Mouse (Mus musculus) embryonic facial prominence, embryonic 14.5 days (tissue): ENCODE data around the gene Adamts16. TPM values are rescaled to one million over a fixed set of nuclear protein-coding genes. Genes with fewer than 3 reads are reported as not detected.
"Not testable (repeated sequence)": the region's sequence is repeated elsewhere in the genome, so short reads cannot be mapped to it uniquely, and the experiment has no call there.

Source experiments
- ATAC-seq: fragments of 200-750 bp; cut with Nextera tagmentation; 2 replicates; pipeline ENCODE4 v1.8.0; 2017; ENCODE audit warnings: low read depth, moderate number of reproducible peaks, moderate TSS enrichment
- DNase-seq: peaks from one replicate; pipeline ENCODE4 v3.0.0-alpha.2; 2015; ENCODE audit warnings: low spot score
- H3K27ac ChIP-seq: fragments of 300-500 bp; sonication (generic); replicated peaks from 2 replicates; pipeline ENCODE4 v1.5.1; 2014; ENCODE audit warnings: low read depth, mild to moderate bottlenecking, low read length, moderate library complexity
- H3K27me3 ChIP-seq: fragments of 300-500 bp; sonication (generic); replicated peaks from 2 replicates; pipeline ENCODE4 v1.6.1; 2014; ENCODE audit warnings: low read length; ENCODE audit not compliant: control insufficient read depth, insufficient read depth
- H3K36me3 ChIP-seq: fragments of 300-500 bp; sonication (generic); 2 replicates; pipeline ENCODE4 v1.6.1; 2014; ENCODE audit warnings: low read length, mixed read lengths; ENCODE audit not compliant: control insufficient read depth, insufficient read depth
- H3K4me1 ChIP-seq: fragments of 300-500 bp; sonication (generic); 2 replicates; pipeline ENCODE4 v1.6.1; 2014; ENCODE audit warnings: antibody characterized with exemption, low read length; ENCODE audit not compliant: control insufficient read depth, insufficient read depth
- H3K4me2 ChIP-seq: fragments of 300-500 bp; sonication (generic); 2 replicates; pipeline ENCODE4 v1.6.1; 2014; ENCODE audit warnings: low read depth, mild to moderate bottlenecking, low read length, moderate library complexity, mixed read lengths
- H3K4me3 ChIP-seq: fragments of 300-500 bp; sonication (generic); 2 replicates; pipeline ENCODE4 v1.5.1; 2014; ENCODE audit warnings: low read depth, mild to moderate bottlenecking, low read length
- H3K9ac ChIP-seq: fragments of 300-500 bp; sonication (generic); 2 replicates; pipeline ENCODE4 v1.6.1; 2014; ENCODE audit warnings: low read depth, mild to moderate bottlenecking, low read length, moderate library complexity, mixed read lengths
- H3K9me3 ChIP-seq: fragments of 300-500 bp; sonication (generic); 2 replicates; pipeline ENCODE4 v1.6.1; 2016; ENCODE audit warnings: low read length; ENCODE audit not compliant: control insufficient read depth
- WGBS: fragments of 180-500 bp; shearing (Covaris S2); extraction: QIAGEN DNeasy Blood & Tissue Kit; methylation state at CpG from one replicate; pipeline ENCODE4 v1.1.7; 2014; 5-methylcytosine and 5-hydroxymethylcytosine counted together
- polyA plus RNA-seq: library from polyadenylated mRNA; unstranded; fragments of >200 nt; fragmentation: Nextera tagmentation; extraction: Ambion mirVana; gene quantifications from 2 replicates; pipeline ENCODE4 v1.2.1, GENCODE M21; 2014

The Adamts16 gene
- polyA plus RNA-seq = 1.9 and 2.5 TPM in 2 replicates

GRCm38 (mm10) chr13:70841421-70841904 is at the start of gene Adamts16:
Gene Adamts16, minus strand, starts transcription at chr13:70841811.
- peak; percentile 9; the same call in 1 of the 2 replicates for ATAC-seq
- peak within 1 kb of the TSS; percentile 40; the same call in 1 of the 2 replicates for H3K9ac ChIP-seq
- 2% methylated on average over 16 of the region's 18 CpGs for WGBS

GRCm38 (mm10) chr13:70887136-70887535 is 45.5 kb upstream of the Adamts16 start:
- Histone ChIP-seq H3K9me3 (no peaks in the 10 kb centered on the region), H3K4me3 (no peak overlapping the region), H3K4me1 (peaks cover 12% of the 10 kb centered on the region; the same call in 1 of the 2 replicates), H3K4me2 (no peak overlapping the region), H3K27me3 (no peaks in the 10 kb centered on the region), H3K36me3 (no peaks in the 10 kb centered on the region), H3K27ac (no peak overlapping the region), H3K9ac (no peak overlapping the region)
- 85% methylated on average over 1 of the region's 1 CpGs for WGBS
- ATAC-seq = no peak
- DNase-seq = no peak

More at GRCm38 (mm10) chr13:70841421-70841904, at the start of gene Adamts16:
- Histone ChIP-seq H3K4me3 (peak within 1 kb of the TSS; percentile 28), H3K4me1 (no peaks in the 10 kb centered on the region), H3K4me2 (peak within 1 kb of the TSS; percentile 49), H3K27me3 (peaks cover 31% of the 10 kb centered on the region), H3K36me3 (no peaks in the 10 kb centered on the region), H3K9me3 (no peaks in the 10 kb centered on the region), H3K27ac (no peak within 1 kb of the TSS)
- DNase-seq = no peak

- 83% methylated on average over 2 of the region's 2 CpGs for WGBS
- ATAC-seq = no peak
- Histone ChIP-seq H3K36me3 (no peaks in the 10 kb centered on the region), H3K4me2 (no peak overlapping the region), H3K4me3 (no peak overlapping the region), H3K27me3 (no peaks in the 10 kb centered on the region), H3K9me3 (no peaks in the 10 kb centered on the region), H3K27ac (no peak overlapping the region), H3K4me1 (peaks cover 12% of the 10 kb centered on the region; the same call in 1 of the 2 replicates), H3K9ac (no peak overlapping the region)
- no peak for DNase-seq
These were observed 43.4 kb upstream of the Adamts16 start for GRCm38 (mm10) chr13:70885006-70885405.

GRCm38 (mm10) chr13:70883891-70884890 is 42.6 kb upstream of the Adamts16 start:
- H3K27ac ChIP-seq = peak overlapping the region; percentile 19; the same call in 1 of the 2 replicates
- peak; percentile 88 for DNase-seq
- H3K9ac ChIP-seq = no peak overlapping the region
- ATAC-seq = peak; percentile 94
- no peak overlapping the region for H3K4me2 ChIP-seq
- H3K27me3 ChIP-seq = no peaks in the 10 kb centered on the region
- no peaks in the 10 kb centered on the region for H3K36me3 ChIP-seq
- H3K4me1 ChIP-seq = peaks cover 12% of the 10 kb centered on the region; the same call in 1 of the 2 replicates
- no peak overlapping the region for H3K4me3 ChIP-seq
- no peaks in the 10 kb centered on the region for H3K9me3 ChIP-seq
- 58% methylated on average over 12 of the region's 12 CpGs for WGBS

- not testable (repeated sequence) for H3K4me2 ChIP-seq, H3K27me3 ChIP-seq, ATAC-seq, H3K9me3 ChIP-seq, H3K36me3 ChIP-seq, H3K4me3 ChIP-seq, H3K27ac ChIP-seq, H3K9ac ChIP-seq, DNase-seq
- 45% methylated on average over 2 of the region's 2 CpGs for WGBS
- peaks cover 12% of the 10 kb centered on the region; the same call in 1 of the 2 replicates for H3K4me1 ChIP-seq
These were observed 38.4 kb upstream of the Adamts16 start for GRCm38 (mm10) chr13:70879971-70880370.

- Histone ChIP-seq H3K27me3 (no peaks in the 10 kb centered on the region), H3K27ac (no peak overlapping the region), H3K4me3 (no peak overlapping the region), H3K9me3 (no peaks in the 10 kb centered on the region), H3K9ac (no peak overlapping the region), H3K4me2 (no peak overlapping the region), H3K4me1 (no peaks in the 10 kb centered on the region), H3K36me3 (no peaks in the 10 kb centered on the region)
- DNase-seq (no peak), ATAC-seq (no peak)
- WGBS = 94% methylated on average over 1 of the region's 1 CpGs
These were observed 35.9 kb upstream of the Adamts16 start for GRCm38 (mm10) chr13:70877550-70877913.

GRCm38 (mm10) chr13:70876648-70877549 is 35.3 kb upstream of the Adamts16 start:
- ATAC-seq (0 out of 2 replicates have a peak, but pooled peaks have one; percentile 41), DNase-seq (peak; percentile 18)
- no peak overlapping the region for H3K9ac ChIP-seq
- no peaks in the 10 kb centered on the region for H3K4me1 ChIP-seq
- H3K36me3 ChIP-seq = no peaks in the 10 kb centered on the region
- no peak overlapping the region for H3K27ac ChIP-seq
- no peaks in the 10 kb centered on the region for H3K27me3 ChIP-seq
- 72% methylated on average over 10 of the region's 10 CpGs for WGBS
- no peak overlapping the region for H3K4me3 ChIP-seq
- no peaks in the 10 kb centered on the region for H3K9me3 ChIP-seq
- H3K4me2 ChIP-seq = no peak overlapping the region

GRCm38 (mm10) chr13:70875411-70875949 is 33.9 kb upstream of the Adamts16 start:
- Histone ChIP-seq H3K4me2 (no peak overlapping the region), H3K9ac (no peak overlapping the region), H3K9me3 (no peaks in the 10 kb centered on the region), H3K27ac (no peak overlapping the region), H3K4me1 (0 out of 2 replicates have a peak, but pooled peaks cover 3% of the 10 kb centered on the region), H3K27me3 (no peaks in the 10 kb centered on the region), H3K36me3 (no peaks in the 10 kb centered on the region), H3K4me3 (no peak overlapping the region)
- no peak for DNase-seq
- no peak for ATAC-seq
- 83% methylated on average over 4 of the region's 4 CpGs for WGBS
